Mouse (Mus musculus) liver, embryonic 18 days (tissue): ENCODE data around the gene Rpia. TPM values are rescaled to one million over a fixed set of nuclear protein-coding genes. Genes with fewer than 3 reads are reported as not detected.

ENCODE experiments used
- polyA plus RNA-seq: library from polyadenylated mRNA; depleted of rRNA; stranded (reverse); fragments of >200 nt; gene quantifications from 2 replicates; pipeline ENCODE4 v1.2.3, GENCODE M21; 2012; rRNA removed

Gene Rpia
- polyA plus RNA-seq, result 19.3 and 23.1 TPM in 2 replicates

GRCm38 (mm10) chr6:70791824-70792535 lies at the start of gene Rpia:
Gene Rpia (minus strand): TSS chr6:70792232.

Other genes with a start within 250 kb of the Rpia start
- 5.9 and 6.8 TPM in 2 replicates for gene Eif2ak3, start 52.3 kb upstream of the Rpia start, polyA plus RNA-seq
- not detected in 2 replicates for gene Tex37, start 126.7 kb upstream of the Rpia start, polyA plus RNA-seq
- not detected in 2 replicates for gene Foxi3, start 164.3 kb upstream of the Rpia start, polyA plus RNA-seq